Mouse (Mus musculus): ENCODE results near the gene Ptgds.
A peak's percentile ranks its signal among the peaks of the same experiment; 100 is the strongest.

Ptgds gene

DNA sequence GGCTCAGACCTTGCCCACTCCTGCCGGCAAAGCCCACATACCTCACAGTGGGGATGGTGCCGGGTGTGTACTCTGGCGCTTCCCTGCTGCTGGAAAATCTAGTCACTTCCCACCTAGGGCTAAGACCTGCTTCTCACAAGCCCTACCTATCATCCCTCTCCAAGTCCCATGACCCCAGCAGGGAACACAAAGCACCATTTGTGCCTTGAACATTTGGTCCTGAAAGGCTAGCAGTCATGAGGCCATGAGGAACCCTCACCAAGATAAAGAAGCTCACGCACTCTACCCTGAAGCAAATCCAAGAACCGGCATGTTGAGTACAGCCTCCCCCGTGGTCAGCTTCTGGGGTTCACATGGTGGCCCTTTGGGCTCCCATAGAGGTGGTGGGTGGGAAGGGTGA lies at the start of gene Ptgds:
Ptgds (minus strand) TSS at position 78 of the 400 bp plus-strand sequence.
- DNase-seq (ENCODE audit: low read depth, low spot score), result no peak

DNA sequence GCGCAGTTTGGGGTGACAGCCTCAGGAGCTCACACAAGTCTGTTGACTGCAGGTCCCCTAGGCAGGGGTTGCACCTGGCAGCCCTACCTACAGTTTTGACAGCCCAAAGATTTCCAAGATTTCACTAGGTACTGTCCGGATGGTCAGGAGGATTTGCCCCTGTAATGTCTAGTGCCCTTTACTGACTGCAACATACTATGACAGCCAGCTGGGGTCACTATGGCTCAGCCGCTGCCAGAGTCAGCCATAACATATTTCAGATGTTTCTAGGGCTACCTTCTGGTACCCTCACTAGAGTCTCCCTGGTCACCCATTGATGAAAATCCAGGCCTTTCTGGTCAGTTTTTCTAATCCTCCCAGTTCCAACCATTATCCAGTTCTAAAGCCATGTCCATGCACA lies 40.1 kb upstream of the Ptgds start:
- no peak for DNase-seq (ENCODE audit: low read depth, low spot score)

DNA sequence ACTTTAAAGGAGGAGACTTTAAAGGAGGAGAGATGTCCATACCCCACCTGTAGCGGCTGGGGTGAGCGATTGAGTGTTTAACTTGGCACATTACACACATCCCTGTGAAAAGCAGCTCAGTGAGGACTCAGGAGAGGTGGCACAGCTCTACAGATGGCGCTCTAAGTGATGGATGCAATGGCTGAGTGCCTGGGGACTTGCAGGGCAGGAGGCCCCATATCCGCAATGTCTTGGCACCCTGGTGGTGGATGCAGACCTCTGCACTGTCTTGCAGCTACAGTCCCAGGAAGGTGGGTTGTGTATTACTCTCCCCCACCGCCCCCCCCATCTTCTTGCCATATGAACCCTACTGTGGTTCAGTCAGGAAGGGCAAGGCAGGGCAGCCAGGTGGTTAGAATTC lies 37.1 kb upstream of the Ptgds start:
- DNase-seq (ENCODE audit: low read depth, low spot score), result no peak

GRCm38 (mm10) chr2:25505860-25506259 lies 36.0 kb upstream of the Ptgds start:
- DNase-seq (ENCODE audit: low read depth, low spot score), result no peak

- no peak for DNase-seq (ENCODE audit: low read depth, low spot score)
Observed at GRCm38 (mm10) chr2:25505000-25505399, 35.2 kb upstream of the Ptgds start.

- DNase-seq (ENCODE audit: low read depth, low spot score), result no peak
Observed at GRCm38 (mm10) chr2:25504538-25504937, 34.7 kb upstream of the Ptgds start.

DNA sequence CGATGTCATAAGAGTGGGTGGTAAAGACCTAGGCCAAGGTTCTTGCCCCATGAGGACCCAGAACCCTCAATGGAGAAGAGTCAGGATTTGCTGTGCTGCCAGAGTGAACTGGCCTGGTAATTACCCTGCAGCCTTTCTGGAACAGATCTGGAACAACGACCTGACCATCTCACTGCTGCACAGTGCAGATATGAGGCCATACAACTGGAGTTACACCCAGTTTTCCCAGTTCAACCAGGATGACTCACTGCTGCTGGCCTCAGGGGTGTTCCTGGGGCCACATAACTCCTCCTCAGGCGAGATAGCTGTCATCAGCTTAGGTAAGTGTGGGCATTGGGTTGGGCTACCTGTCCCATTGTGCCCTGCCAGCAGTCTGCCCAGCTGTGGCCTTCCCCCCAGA lies 32.9 kb upstream of the Ptgds start:
- DNase-seq (ENCODE audit: low read depth, low spot score), result no peak

- DNase-seq (ENCODE audit: low read depth, low spot score), result no peak
Observed at GRCm38 (mm10) chr2:25501593-25502486, 32.0 kb upstream of the Ptgds start, which contains the start of gene C8g. Gene C8g (minus strand): TSS chr2:25501719.

DNA sequence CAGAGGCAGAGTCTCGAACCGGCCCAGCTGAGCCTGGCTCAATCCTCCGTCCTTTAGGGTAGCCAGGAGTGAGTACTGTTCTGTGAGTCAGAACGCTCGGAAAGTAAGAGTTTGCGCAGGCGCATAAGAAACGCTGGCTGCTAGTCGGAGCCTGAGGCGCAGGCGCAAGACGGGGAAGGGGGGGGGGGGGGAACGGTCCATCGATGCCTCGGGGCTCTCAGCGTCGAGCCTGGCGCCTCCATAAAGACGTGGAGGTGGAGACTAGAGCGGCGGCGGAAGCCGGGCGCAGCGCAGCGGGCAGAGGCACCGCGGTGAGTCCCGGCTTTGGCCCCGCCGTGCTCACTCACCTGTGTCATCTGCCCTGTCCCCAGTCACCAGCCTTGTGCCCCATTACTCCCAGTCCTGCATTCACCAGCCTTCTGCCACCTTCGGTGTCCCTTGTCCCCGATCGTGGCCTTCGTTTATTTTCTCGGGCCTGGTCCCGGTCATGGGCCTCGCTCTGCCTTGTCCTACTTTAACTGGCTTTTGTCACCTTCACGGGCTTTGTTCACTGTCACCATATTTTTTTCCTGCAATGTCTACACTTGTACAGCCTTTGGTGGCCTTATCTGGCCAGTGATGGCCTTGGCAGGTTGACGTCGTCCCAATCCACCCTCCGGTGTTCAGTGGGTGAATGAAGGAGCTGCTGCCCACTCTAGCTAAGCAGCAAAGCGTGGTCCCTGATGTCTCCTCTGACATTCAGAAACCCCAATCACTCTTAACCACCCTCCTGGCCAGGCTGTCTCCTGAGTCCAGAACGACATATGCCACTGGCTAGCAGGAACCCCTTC lies 30.9 kb upstream of the Ptgds start, which contains the start of gene Fbxw5:
Fbxw5 (plus strand) TSS at position 175 of the 830 bp plus-strand sequence.
- peak; percentile 85 for DNase-seq (ENCODE audit: low read depth, low spot score)

GRCm38 (mm10) chr2:25500071-25500575 lies 30.3 kb upstream of the Ptgds start:
- DNase-seq (ENCODE audit: low read depth, low spot score), result no peak

DNA sequence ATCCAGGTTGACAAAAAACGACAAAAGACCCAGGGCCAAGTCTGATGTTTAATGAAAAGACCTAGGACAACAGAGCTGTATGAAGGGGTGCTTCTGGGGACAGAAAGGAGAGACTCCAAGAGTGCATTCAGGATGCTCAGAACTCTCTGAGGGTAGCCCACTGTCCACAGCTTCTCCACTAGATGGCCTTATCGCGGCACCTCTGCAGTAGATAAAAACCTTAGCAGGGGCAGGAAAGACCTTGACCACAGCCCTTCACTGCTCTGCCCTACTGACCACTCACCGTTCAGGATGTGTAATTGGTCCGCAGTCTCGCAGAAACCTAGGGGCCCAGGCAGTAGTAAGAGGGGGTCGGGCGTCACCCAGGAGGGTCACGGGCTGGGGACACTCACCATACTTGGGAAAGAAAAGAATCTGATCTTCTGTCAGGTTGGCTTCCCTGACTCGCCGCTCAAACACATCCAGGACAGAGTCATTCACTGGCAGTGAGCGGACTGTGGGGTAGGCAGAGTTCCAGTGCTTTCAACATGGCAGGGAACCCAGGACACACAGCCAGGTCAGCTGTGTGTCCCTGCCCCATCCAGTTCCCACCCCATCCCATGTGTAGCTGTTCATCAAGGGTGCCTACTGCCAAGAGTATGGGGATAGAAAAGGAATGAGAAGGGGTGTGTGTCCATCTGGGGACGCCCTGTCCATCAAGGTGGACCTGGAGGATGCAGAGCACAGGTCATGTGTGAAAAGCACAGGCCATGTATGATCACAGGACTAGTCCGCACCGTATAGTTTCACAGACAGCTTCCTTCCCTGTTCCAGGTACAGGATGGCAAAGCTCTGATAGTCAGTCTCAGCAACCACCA lies 29.0 kb upstream of the Ptgds start:
- no peak for DNase-seq (ENCODE audit: low read depth, low spot score)

DNA sequence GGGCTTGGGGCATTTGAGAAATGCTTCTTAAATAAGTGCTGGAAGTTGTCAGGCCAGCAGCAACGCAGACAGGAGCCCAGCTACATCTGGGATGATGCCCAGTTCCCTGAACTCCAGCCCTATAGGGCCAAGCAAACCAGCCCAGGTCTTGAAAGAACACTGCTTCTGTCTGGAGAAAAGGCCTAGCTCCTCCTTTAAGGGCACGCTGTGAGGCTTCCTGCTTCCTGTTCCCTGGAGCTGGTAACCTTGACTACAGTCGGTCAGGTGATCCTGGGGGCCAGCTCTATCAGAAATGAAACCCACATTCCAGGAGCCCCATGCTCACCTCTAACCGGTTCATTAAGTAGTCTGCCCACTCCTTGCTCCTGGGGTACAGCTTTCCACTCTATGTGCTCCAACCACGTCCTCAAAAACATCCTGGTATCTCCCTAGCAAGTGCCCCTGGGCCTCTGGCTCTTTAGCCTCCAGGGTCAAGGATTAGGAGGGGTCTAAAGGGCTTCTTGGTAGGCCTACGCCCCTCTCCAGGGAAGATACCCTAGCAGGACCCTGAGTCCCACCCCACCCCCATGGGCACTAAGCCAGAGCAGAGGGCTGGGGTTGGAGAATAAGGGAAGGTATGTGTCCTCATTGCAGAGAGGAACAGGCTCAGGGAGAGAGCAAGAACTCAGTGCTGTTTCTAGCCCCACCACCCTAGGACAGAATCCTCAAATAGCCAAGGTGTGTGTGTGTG lies 28.2 kb upstream of the Ptgds start:
- DNase-seq (ENCODE audit: low read depth, low spot score), result no peak

GRCm38 (mm10) chr2:25496462-25496861 lies 26.6 kb upstream of the Ptgds start:
- DNase-seq (ENCODE audit: low read depth, low spot score), result no peak

- DNase-seq (ENCODE audit: low read depth, low spot score), result no peak
Observed at GRCm38 (mm10) chr2:25493476-25493961, 23.7 kb upstream of the Ptgds start, which contains the start of gene Lcn12. Gene Lcn12 (minus strand): TSS chr2:25493911.

DNA sequence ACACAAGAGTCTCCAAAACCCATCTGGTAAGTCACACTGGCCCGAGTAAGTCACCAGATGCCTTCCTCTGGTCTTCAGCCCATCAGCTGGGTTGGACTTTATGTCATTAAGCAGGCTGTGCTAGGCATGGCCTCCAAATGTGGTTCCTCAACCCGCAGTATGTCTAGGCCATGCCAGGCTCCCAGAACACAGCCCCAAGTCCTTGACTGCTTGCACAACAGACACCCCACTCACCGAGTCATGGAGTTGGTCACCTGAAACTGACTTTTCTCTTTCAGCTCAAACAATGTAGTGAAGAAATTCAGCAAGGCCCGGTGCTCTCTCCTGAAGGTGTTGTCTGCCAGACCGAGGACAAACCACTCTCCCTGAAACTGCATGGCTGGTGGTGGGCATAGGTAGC lies 23.1 kb upstream of the Ptgds start:
- DNase-seq (ENCODE audit: low read depth, low spot score), result no peak

DNA sequence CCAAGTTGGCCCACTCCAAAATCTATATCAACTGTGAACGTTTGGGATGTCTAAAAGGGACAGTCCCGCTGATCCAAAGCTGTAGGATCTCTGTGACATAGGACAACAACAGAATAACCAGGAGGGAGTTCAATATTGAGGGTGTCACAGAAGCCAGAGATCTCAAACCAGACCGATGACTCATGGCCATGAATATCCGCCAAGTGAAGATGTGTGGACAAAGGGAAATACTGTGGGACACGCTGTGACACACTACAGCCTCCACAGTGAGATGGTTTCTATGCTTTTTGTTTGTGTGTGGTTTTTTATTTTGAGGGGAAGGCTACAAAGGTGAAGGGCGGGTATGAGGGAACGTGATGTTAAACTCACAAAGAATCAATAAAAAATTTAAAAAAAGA lies 18.8 kb upstream of the Ptgds start:
- DNase-seq (ENCODE audit: low read depth, low spot score), result no peak

DNA sequence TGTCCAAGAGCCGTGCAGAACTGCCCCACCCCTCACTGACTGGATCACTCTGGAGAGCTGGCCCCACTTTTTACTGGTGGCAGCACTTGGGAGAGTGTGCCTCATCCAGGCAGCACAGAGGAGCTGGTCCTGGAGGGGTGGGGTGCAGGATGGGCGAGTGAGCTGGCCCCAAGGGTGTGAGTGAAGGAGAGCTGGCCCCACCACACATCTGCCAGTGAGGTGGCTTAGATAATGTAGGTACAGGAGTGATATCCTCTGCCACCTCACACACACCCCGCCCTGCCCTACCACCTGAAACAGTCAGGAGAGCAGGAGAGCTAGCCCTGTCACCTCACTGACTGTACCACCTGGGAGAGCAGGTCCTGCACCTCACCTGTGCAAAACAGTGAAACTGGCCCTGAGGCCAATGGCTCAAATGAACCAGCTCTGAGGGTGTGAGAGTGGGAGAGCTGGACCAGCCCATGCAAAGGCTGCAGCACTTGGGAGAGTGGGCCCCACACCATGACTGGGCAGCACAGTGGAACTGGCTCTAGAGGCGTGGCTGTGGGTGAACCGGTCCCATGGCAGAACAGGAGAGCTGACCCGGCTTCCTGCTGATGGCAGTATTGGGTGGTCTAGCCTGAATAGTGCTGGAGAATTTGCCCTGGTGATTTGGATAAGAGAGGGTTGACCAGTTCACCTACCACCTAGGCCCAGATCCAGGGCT lies 18.3 kb upstream of the Ptgds start:
- DNase-seq (ENCODE audit: low read depth, low spot score), result no peak

DNA sequence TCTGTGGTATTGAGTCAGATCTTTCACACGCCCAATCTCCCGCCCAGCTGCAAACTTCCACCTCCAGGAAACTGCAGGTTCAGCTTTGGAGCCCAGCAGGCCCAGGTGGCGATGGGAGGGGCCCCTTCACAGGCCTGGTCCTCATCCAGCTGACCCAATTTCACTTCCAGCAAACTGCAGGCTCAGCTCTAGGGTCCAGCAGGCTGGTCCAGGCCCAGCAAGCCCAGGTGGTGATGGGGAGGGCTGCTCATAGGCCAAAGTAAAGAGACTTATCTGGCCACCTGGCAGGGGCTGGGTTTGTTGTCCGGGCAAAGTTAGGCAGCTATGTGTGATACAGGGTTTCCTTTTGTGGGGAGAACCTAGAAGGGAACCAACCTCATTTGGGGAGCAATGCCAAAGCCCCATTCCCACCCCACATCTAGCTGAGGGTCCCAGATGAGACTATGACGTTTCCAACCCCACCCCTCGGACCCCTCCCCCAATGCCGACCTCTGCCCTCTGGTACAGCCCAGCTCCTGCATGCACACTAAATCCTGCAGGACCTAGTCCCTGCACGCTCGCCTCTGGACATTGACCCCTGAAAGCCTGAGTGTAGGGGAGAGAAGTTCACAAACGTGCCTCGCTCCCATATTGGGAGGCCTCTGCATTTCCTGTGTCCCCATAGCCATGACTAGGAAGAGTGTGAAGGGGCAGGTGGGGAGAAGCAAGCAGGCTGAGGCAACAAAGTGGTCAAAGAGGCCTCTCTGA lies 15.2 kb upstream of the Ptgds start:
- DNase-seq (ENCODE audit: low read depth, low spot score), result no peak

DNA sequence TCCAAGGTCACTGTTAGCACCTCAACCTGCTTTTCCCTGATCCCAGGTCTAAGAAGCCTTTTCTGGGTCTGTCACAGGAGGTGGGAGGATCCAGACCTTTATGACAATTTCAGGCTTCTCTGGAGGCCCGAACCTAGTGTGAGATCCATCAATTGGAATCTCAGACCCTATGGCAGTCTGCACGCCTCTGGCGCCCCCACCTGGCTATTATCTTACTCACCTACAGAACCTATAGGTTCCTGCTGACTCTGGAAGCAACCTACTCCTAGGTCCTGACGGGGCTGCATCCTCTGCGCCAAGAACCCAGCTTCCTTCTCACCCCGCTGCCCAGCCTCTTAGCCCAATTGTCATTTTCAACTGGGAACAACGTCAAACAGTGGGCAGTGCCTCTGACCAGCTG lies 13.1 kb upstream of the Ptgds start:
- no peak for DNase-seq (ENCODE audit: low read depth, low spot score)
